Mouse (Mus musculus) embryo, embryonic 10 days (tissue): Measurements from ENCODE around the gene Cbx4.

Source experiments
- DNase-seq: peaks from one replicate; pipeline ENCODE4 v3.0.0-alpha.2; 2015; ENCODE audit warnings: low spot score

Cbx4 gene

GRCm38 (mm10) chr11:119041325-119041716 is 44.7 kb downstream of the Cbx4 start:
- peak; percentile 84 for DNase-seq

GRCm38 (mm10) chr11:119040600-119041324 is 45.3 kb downstream of the Cbx4 start, which contains the start of gene Cbx8:
Gene Cbx8 (minus strand): TSS chr11:119040969.
- DNase-seq = peak; percentile 100

DNA sequence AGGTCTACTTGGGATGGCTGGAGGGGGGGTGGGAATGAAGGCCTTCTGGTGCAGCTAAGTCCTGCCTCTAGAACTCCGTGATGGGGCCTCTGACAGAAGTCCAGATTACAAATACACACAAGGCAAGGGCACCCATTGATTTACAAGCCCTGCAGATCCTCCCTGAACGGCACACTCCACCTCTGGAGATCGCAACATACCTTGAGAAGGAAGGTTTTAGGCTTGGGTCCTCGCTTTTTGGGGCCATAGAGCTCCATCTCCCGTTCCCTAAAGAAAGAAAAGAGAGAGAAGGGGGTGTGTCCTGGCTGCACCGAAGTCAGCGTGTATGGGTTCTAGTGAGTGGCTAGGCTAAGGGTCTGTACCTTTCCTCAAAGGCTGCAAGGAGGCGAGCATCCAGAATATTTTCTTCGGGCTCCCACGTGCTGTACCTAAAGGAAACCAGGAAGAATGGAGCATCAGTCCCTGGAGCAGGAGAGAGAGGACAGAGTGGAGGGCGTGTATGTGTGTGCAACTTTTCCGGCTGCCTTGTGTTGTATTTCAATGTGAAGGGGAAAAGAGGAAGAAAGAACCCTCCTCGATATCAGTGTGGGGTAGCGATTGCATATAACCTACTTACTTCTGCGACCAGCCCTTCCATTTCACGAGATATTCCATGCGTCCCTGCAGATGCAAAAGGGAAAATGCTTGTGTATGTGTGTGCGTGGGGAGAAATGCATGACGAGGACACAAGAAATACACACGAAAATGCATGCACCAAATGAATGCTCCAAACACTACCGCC is 46.1 kb downstream of the Cbx4 start:
- DNase-seq = no peak

DNA sequence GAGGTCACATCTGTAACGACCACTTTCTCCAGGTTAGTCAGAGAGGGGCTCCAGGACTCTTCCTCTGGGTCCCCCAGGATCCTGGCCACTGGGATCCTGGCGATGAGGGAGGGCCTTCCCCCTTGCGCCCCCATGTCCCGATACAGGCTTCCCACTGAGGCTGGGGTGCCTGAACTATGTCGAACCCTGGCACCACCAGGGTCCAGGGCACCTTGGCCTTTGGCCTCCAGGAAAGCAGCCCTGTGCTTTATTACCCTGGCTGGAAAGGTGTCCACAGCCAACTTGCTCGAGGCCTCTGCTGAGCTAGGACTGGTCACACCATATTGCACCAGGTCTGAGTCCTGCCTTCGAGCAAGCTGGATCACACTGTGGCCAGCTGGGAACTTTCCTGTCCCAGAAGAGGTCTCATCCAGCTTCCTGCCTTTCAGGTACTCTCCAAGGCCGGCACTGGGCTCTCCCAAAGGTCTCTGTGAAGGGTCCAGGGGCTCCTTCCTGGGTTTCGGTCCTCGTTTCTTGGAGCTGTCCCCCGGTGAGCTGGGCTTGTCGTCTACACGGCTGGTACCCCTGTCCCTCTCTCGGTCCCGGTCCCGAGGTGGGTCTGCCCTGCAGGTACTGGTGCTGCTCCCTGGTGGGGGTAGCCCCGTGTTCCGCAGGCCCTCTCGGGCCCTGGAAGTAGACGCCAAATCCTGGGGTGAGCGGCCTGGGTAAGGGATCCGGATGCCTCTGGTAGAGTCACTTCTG is 47.1 kb downstream of the Cbx4 start:
- no peak for DNase-seq

DNA sequence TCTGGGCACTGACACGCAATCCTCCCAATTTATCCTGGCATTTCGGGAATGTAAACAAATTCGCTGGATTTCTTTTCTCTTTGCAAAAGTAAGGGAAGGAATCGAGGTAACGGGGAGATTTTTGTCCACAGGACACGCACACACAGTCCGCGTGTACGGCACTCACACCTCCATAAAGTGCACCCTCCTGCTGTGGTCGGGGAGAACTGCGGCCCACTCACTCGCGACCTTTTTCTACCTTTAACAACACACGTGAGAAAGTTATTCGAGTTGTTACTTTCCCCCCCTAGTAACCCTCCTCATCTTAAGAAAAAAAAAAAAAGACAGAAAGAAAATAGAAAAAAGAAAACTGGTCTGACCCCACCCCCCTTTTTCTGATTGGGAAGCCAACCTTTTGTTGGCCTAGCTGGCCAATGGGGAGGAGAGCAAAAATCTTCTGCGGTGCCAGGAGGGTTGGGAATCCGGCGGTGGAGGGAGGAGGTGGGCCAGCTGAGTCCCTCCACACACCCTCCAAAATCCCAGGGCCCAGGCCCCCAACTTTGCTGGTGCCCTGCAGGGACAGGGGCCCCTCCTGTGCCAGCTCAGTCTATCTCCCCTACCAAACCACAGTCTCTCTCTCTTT is 48.1 kb downstream of the Cbx4 start:
- DNase-seq = peak; percentile 64

GRCm38 (mm10) chr11:119036934-119037779 is 48.9 kb downstream of the Cbx4 start:
- peak; percentile 69 for DNase-seq

DNA sequence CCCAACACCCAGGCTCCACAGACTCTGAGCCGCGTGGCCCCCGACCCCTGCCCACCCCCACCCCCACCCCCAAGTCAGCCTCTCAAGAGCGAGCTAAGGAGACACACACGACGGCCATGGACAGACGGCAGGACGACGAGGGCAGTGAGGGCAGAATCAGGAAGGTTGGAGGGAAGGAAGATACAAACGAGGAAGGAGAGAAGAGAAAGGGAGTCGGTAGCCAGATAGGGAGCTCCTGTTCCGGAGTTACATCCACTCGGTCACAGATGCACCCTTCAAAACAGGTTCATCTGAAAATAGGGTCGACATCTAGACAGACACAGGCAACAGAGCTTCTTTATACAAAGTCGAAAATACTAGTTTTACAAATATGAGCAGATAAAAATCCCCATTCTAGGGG is 49.6 kb downstream of the Cbx4 start:
- DNase-seq = no peak

DNA sequence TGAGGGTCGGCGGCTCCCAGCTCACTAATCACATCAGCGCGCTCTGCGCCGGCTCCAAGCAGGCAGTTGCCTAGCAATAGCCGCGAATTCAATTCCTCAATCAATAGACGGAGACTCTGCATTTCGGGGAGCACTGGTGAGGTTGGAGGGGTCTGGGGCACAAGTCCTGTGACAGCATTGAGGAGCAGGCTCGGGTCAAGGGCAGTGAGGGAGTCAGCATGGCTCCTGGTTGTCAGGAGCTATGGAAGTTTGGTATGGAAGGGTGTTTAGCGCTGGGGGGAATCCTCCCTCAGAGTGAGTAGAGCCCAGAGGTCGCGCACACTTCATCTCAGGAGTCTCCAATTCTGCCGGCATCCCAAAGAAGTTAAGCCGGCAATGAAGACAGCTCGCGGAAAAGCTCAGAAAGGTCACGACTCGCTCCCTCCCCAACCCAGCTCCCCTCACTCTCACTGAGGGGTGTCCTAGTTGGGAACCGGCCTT is 50.3 kb downstream of the Cbx4 start:
- DNase-seq = peak; percentile 69

DNA sequence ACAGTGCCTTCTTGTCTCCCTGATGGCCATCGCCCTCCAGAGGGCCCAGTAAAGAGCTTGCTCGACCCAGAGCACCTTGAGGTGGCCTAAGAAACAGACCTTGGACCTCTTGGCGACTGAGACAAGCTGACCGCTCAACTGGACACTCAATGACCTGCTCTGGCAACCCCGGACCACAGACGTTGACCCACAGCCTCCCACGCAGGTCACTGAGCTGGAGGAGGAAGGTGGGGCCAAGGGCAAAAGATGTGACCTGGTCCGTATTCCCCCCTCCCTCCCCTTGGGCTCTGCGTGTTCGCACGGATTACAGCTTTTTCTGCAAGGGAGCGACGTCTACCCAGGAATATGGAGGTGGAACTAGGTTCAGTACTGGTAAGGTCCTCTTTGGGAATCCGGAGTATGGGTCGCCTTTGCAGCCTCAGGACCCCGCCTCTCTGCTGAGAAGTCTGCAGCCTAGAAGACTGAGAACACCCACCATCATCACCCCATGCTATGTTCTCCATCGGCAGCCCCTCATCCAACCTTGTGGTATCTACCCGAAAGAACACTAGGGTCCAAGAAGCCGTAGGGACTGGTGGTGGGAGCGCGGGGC is 50.8 kb downstream of the Cbx4 start:
- no peak for DNase-seq

- DNase-seq = no peak
Observed at GRCm38 (mm10) chr11:119034635-119035034, 51.4 kb downstream of the Cbx4 start.

DNA sequence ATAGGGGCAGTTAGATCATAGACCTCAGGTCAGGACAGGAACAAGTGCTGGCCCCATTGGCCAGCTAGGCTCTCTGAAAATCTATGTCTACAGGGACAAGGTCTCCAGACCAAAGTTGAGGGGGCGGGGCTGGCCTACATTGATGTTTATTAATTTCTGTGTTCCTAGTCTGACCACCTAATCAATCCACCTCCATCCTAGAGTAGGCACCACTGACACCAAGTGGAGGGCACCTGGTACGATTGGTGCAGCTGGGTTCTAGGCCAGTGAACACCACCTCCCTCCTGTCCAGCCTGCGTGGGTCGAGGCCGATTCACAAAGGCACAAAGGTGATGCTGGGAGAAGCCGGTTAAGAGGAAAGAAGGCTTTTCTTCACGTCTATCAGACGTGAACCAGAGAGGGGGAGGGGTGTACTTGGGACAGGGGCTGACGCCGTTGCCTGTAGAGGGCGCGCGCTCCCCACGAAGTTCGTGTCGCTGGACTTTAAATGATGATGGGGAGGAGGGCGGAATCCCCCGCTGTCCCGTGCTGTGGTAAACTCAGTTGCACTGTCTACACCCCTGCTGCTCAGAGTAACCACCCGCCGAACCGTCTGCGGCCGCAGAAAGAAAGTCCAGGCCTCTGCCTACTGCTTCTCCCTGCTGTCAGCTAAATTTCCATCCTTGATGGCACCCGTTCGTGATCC is 52.0 kb downstream of the Cbx4 start:
- DNase-seq = peak; percentile 94
